Mouse (Mus musculus) heart, embryonic 10.5 days (tissue): ENCODE results near the gene Abhd4. TPM values are rescaled to one million over a fixed set of nuclear protein-coding genes. Genes with fewer than 3 reads are reported as not detected.

ENCODE experiments used
- DNase-seq: peaks from one replicate; pipeline ENCODE4 v3.0.0-alpha.2; 2017; ENCODE audit warnings: low spot score
- H3K27ac ChIP-seq: fragments of 300-500 bp; sonication (generic); 2 replicates; pipeline ENCODE4 v1.5.1; 2016; ENCODE audit warnings: mild to moderate bottlenecking
- H3K27me3 ChIP-seq: fragments of 300-500 bp; sonication (generic); 2 replicates; pipeline ENCODE4 v1.6.1; 2016; ENCODE audit warnings: mild to moderate bottlenecking; ENCODE audit not compliant: poor library complexity, insufficient read depth, severe bottlenecking
- H3K36me3 ChIP-seq: fragments of 300-500 bp; sonication (generic); 2 replicates; pipeline ENCODE4 v1.6.1; 2016; ENCODE audit warnings: mild to moderate bottlenecking, moderate library complexity
- H3K4me1 ChIP-seq: fragments of 300-500 bp; sonication (generic); 2 replicates; pipeline ENCODE4 v1.6.1; 2016; ENCODE audit warnings: mild to moderate bottlenecking
- H3K4me3 ChIP-seq: fragments of 300-500 bp; sonication (generic); 2 replicates; pipeline ENCODE4 v1.5.1; 2016; ENCODE audit warnings: mild to moderate bottlenecking, moderate library complexity
- H3K9me3 ChIP-seq: fragments of 300-500 bp; sonication (generic); 2 replicates; pipeline ENCODE4 v1.6.1; 2016; ENCODE audit warnings: mild to moderate bottlenecking, moderate library complexity
- WGBS: fragments of 180-500 bp; shearing (Covaris S2); methylation state at CpG from one replicate; pipeline ENCODE4 v1.1.7; 2016; 5-methylcytosine and 5-hydroxymethylcytosine counted together
- polyA plus RNA-seq: library from polyadenylated mRNA; unstranded; fragments of >200 nt; fragmentation: Nextera tagmentation; extraction: Ambion mirVana; gene quantifications from 2 replicates; pipeline ENCODE4 v1.2.1, GENCODE M21; 2016

Abhd4 gene
- 66.0 and 89.0 TPM in 2 replicates for polyA plus RNA-seq

- peak within 1 kb of the TSS; percentile 73 for H3K4me3 ChIP-seq
- peak within 1 kb of the TSS; percentile 87 for H3K27ac ChIP-seq
- no peaks in the 10 kb centered on the region for H3K27me3 ChIP-seq
- DNase-seq: peak; percentile 99
- peaks cover 8% of the 10 kb centered on the region for H3K36me3 ChIP-seq
- no peaks in the 10 kb centered on the region for H3K9me3 ChIP-seq
- peaks cover 46% of the 10 kb centered on the region for H3K4me1 ChIP-seq
- WGBS: 0% methylated on average over 39 of the region's 39 CpGs
Observed at GRCm38 (mm10) chr14:54253741-54254291, at the start of gene Abhd4, which contains the start of gene Dad1. Gene Abhd4, plus strand, starts transcription at chr14:54254188. Gene Dad1, minus strand, starts transcription at chr14:54254104.

GRCm38 (mm10) chr14:54204311-54204710, 49.7 kb upstream of the Abhd4 start:
- H3K4me1 ChIP-seq: peaks cover 50% of the 10 kb centered on the region
- H3K36me3 ChIP-seq: no peaks in the 10 kb centered on the region
- H3K4me3 ChIP-seq: no peak overlapping the region
- no peak for DNase-seq
- no peaks in the 10 kb centered on the region for H3K27me3 ChIP-seq
- H3K9me3 ChIP-seq: no peaks in the 10 kb centered on the region
- 26% methylated on average over 8 of the region's 8 CpGs for WGBS
- no peak overlapping the region for H3K27ac ChIP-seq

GRCm38 (mm10) chr14:54204786-54205185, 49.2 kb upstream of the Abhd4 start:
- DNase-seq: no peak
- WGBS: 76% methylated on average over 4 of the region's 4 CpGs
- Histone ChIP-seq H3K4me1 (peaks cover 50% of the 10 kb centered on the region), H3K27ac (no peak overlapping the region), H3K9me3 (no peaks in the 10 kb centered on the region), H3K36me3 (no peaks in the 10 kb centered on the region), H3K4me3 (no peak overlapping the region), H3K27me3 (no peaks in the 10 kb centered on the region)

GRCm38 (mm10) chr14:54205904-54206303, 48.1 kb upstream of the Abhd4 start:
- peaks cover 50% of the 10 kb centered on the region for H3K4me1 ChIP-seq
- H3K4me3 ChIP-seq: no peak overlapping the region
- WGBS: 44% methylated on average over 6 of the region's 6 CpGs
- H3K27me3 ChIP-seq: no peaks in the 10 kb centered on the region
- DNase-seq: no peak
- H3K9me3 ChIP-seq: no peaks in the 10 kb centered on the region
- peak overlapping the region; percentile 37; the same call in 1 of the 2 replicates for H3K27ac ChIP-seq
- H3K36me3 ChIP-seq: no peaks in the 10 kb centered on the region

GRCm38 (mm10) chr14:54206309-54206708, 47.7 kb upstream of the Abhd4 start:
- Histone ChIP-seq H3K9me3 (no peaks in the 10 kb centered on the region), H3K27me3 (no peaks in the 10 kb centered on the region), H3K36me3 (no peaks in the 10 kb centered on the region), H3K4me3 (no peak overlapping the region), H3K27ac (peak overlapping the region; percentile 37; the same call in 1 of the 2 replicates), H3K4me1 (peaks cover 50% of the 10 kb centered on the region)
- WGBS: 82% methylated on average over 5 of the region's 5 CpGs
- DNase-seq: no peak

- Histone ChIP-seq H3K4me1 (peaks cover 50% of the 10 kb centered on the region), H3K27ac (peak overlapping the region; percentile 31), H3K9me3 (no peaks in the 10 kb centered on the region), H3K27me3 (no peaks in the 10 kb centered on the region), H3K36me3 (no peaks in the 10 kb centered on the region), H3K4me3 (no peak overlapping the region)
- DNase-seq: no peak
- 55% methylated on average over 15 of the region's 15 CpGs for WGBS
Observed at GRCm38 (mm10) chr14:54206750-54207550, 47.0 kb upstream of the Abhd4 start.

- H3K27ac ChIP-seq: peak overlapping the region; percentile 31
Observed at GRCm38 (mm10) chr14:54207924-54208323, 46.1 kb upstream of the Abhd4 start.

GRCm38 (mm10) chr14:54208741-54209140, 45.2 kb upstream of the Abhd4 start:
- Histone ChIP-seq H3K9me3 (no peaks in the 10 kb centered on the region), H3K27me3 (no peaks in the 10 kb centered on the region), H3K27ac (0 out of 2 replicates have a peak overlapping the region, but pooled peaks have one; percentile 31), H3K4me1 (peaks cover 44% of the 10 kb centered on the region), H3K4me3 (no peak overlapping the region), H3K36me3 (no peaks in the 10 kb centered on the region)
- no peak for DNase-seq
- WGBS: 48% methylated on average over 6 of the region's 6 CpGs

More at GRCm38 (mm10) chr14:54207924-54208323, 46.1 kb upstream of the Abhd4 start:
- Histone ChIP-seq H3K4me3 (no peak overlapping the region), H3K9me3 (no peaks in the 10 kb centered on the region), H3K27me3 (no peaks in the 10 kb centered on the region), H3K4me1 (peaks cover 50% of the 10 kb centered on the region), H3K36me3 (no peaks in the 10 kb centered on the region)
- 49% methylated on average over 5 of the region's 5 CpGs for WGBS
- DNase-seq: no peak

GRCm38 (mm10) chr14:54209932-54210331, 44.1 kb upstream of the Abhd4 start:
- no peak for DNase-seq
- H3K27me3 ChIP-seq: no peaks in the 10 kb centered on the region
- H3K4me1 ChIP-seq: peaks cover 41% of the 10 kb centered on the region
- no peak overlapping the region for H3K4me3 ChIP-seq
- no peaks in the 10 kb centered on the region for H3K36me3 ChIP-seq
- no peaks in the 10 kb centered on the region for H3K9me3 ChIP-seq
- 73% methylated on average over 5 of the region's 5 CpGs for WGBS
- H3K27ac ChIP-seq: no peak overlapping the region

GRCm38 (mm10) chr14:54210401-54210800, 43.6 kb upstream of the Abhd4 start:
- peaks cover 45% of the 10 kb centered on the region for H3K4me1 ChIP-seq
- no peak for DNase-seq
- no peaks in the 10 kb centered on the region for H3K36me3 ChIP-seq
- WGBS: 89% methylated on average over 2 of the region's 2 CpGs
- no peaks in the 10 kb centered on the region for H3K9me3 ChIP-seq
- H3K27me3 ChIP-seq: no peaks in the 10 kb centered on the region
- no peak overlapping the region for H3K4me3 ChIP-seq
- H3K27ac ChIP-seq: no peak overlapping the region

GRCm38 (mm10) chr14:54211199-54211598, 42.8 kb upstream of the Abhd4 start:
- Histone ChIP-seq H3K27me3 (no peaks in the 10 kb centered on the region), H3K27ac (peak overlapping the region; percentile 18; the same call in 1 of the 2 replicates), H3K9me3 (no peaks in the 10 kb centered on the region), H3K4me3 (no peak overlapping the region), H3K4me1 (peaks cover 46% of the 10 kb centered on the region), H3K36me3 (no peaks in the 10 kb centered on the region)
- DNase-seq: no peak
- WGBS: 89% methylated on average over 8 of the region's 8 CpGs

GRCm38 (mm10) chr14:54211755-54212154, 42.2 kb upstream of the Abhd4 start:
- Histone ChIP-seq H3K4me3 (no peak overlapping the region), H3K27ac (peak overlapping the region; percentile 29; the same call in 1 of the 2 replicates), H3K36me3 (no peaks in the 10 kb centered on the region), H3K4me1 (peaks cover 41% of the 10 kb centered on the region), H3K27me3 (no peaks in the 10 kb centered on the region), H3K9me3 (no peaks in the 10 kb centered on the region)
- DNase-seq: no peak
- WGBS: 79% methylated on average over 5 of the region's 5 CpGs

- no peaks in the 10 kb centered on the region for H3K36me3 ChIP-seq
- H3K9me3 ChIP-seq: no peaks in the 10 kb centered on the region
- H3K27ac ChIP-seq: no peak overlapping the region
- WGBS: 78% methylated on average over 2 of the region's 2 CpGs
- H3K4me1 ChIP-seq: peaks cover 24% of the 10 kb centered on the region
- no peak overlapping the region for H3K4me3 ChIP-seq
- no peaks in the 10 kb centered on the region for H3K27me3 ChIP-seq
- DNase-seq: no peak
Observed at GRCm38 (mm10) chr14:54213734-54214133, 40.3 kb upstream of the Abhd4 start.
